26 mouse cellular contexts compared by ENCODE assay signal in genomic region chr19:48475784-48476410, GRCm38 (mm10).
DNase-seq lines count a peak whose midpoint lies in the region; ATAC-seq and TF ChIP-seq lines count a peak whose summit lies in the region.
"Had no signal": no experiment of that assay in that cellular context is flagged by ENCODE, and none has a peak within 500 bp of the region (broad histone marks: within the 10 kb centered on the region; RNA-seq: fewer than 3 reads in every experiment).

No protein-coding gene starts in this region.

- whole genome bisulfite sequencing in lung, adult 2 months, result 63% methylated on average over 6 of the region's 6 CpGs

- intact Hi-C loops in heart, postnatal 25 days (cut with DNase I), result no loop called here

- peak; percentile 89 for ATAC-seq in granulocyte monocyte progenitor cell, adult 5-6 weeks (replicated peaks; ENCODE audit: poor library complexity, severe bottlenecking)
- ATAC-seq: activated CD4-positive, CD25-positive, alpha-beta regulatory T cell, adult 4 months; forebrain, postnatal 0 days; inflammation-experienced regulatory T-cells, adult 6 months; midbrain, embryonic 16.5 days had no signal

- no peak for TF ChIP-seq CTCF in lung, adult 2 months (IDR thresholded peaks at IDR 0.05; ENCODE audit: insufficient read depth, low read length)

- TF ChIP-seq POLR2A in lung, adult 2 months (IDR thresholded peaks at IDR 0.05; ENCODE audit: borderline replicate concordance, extremely low read depth, low read depth, low read length), result no peak

- H3K4me1 ChIP-seq in lung, adult 2 months (ENCODE audit: control insufficient read depth, insufficient read depth, low read length), result no peaks in the 10 kb centered on the region
- H3K4me1 ChIP-seq: hindbrain, embryonic 15.5 days; liver, embryonic 13.5 days had no signal

- peak; percentile 68 for DNase-seq in heart, adult 11 months
- DNase-seq in heart, postnatal 25 days (ENCODE audit: low spot score), result no peak
- DNase-seq in lung, postnatal 36 days, result peak; percentile 7
- DNase-seq in lung, adult 2 months, result no peak
- DNase-seq in adrenal gland, postnatal 14 days, result no peak
- DNase-seq in T-cell, adult 2 months (ENCODE audit: low spot score), result no peak
- DNase-seq: adrenal gland, adult 2 months; cerebellum, adult 2 months; cerebellum, postnatal 14 days; forebrain, postnatal 0 days; gastrocnemius, postnatal 10 days; kidney, adult 8-10 months; liver, embryonic 13.5 days; lung, adult 18-20 months; lung, postnatal 10 days; right cerebral cortex, postnatal 25 days; thymus, adult 18-20 months; thymus, postnatal 36 days had no signal

- H3K4me3 ChIP-seq in lung, adult 2 months (replicated peaks; ENCODE audit: extremely low read depth, low read depth, low read length), result no peak overlapping the region
- H3K4me3 ChIP-seq: erythroblast, embryonic 14.5 days; hindbrain, embryonic 10.5 days; hindbrain, embryonic 15.5 days; limb, embryonic 12.5 days; liver, embryonic 13.5 days had no signal

Comparison
In these comparisons a context has a peak if more than half of its experiments do, and no peak if none do; other contexts are left out.
1. DNase-seq: peak in heart, adult 11 months (single experiment) and lung, postnatal 36 days (single experiment); none in heart, postnatal 25 days (single experiment), lung, adult 2 months (single experiment), adrenal gland, postnatal 14 days (single experiment) and T-cell, adult 2 months (single experiment).